26 mouse cellular contexts compared by ENCODE assay signal in the genomic region with DNA sequence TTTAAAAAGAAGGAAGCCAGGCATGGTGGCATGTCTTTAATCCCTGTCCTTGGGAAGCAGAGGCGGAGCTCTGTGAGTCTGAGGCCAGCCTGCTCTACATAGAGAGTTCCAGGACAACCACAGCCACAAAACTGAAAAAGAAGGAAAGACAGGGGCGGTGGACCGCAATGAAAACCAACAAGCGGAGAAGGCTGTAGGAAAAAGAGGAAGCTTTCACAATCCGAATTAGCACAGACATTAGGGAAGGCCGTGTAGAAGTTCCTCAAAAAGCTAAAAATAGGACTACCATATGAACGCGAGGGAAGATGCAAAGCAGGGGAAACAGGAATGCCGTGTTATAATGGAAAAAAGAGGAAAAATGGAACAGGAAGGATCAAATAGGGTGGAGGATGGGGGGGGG. TPM values are rescaled to one million over a fixed set of nuclear protein-coding genes. Genes with fewer than 3 reads are reported as not detected.
"Had no signal": no experiment of that assay in that cellular context is flagged by ENCODE, and none has a peak within 500 bp of the region (broad histone marks: within the 10 kb centered on the region; RNA-seq: fewer than 3 reads in every experiment).

No protein-coding gene starts in this region.

- H3K4me3 ChIP-seq: kidney, embryonic 15.5 days; limb, embryonic 10.5 days; limb, embryonic 13.5 days; liver, embryonic 12.5 days; liver, embryonic 15.5 days; lung, embryonic 15.5 days; midbrain, embryonic 12.5 days; midbrain, embryonic 15.5 days; myocyte; neural tube, embryonic 13.5 days; stomach, embryonic 15.5 days had no signal

- H3K36me3 ChIP-seq: kidney, embryonic 15.5 days; limb, embryonic 10.5 days; limb, embryonic 13.5 days; liver, embryonic 12.5 days; liver, embryonic 15.5 days; lung, embryonic 15.5 days; midbrain, embryonic 12.5 days; midbrain, embryonic 15.5 days; neural tube, embryonic 13.5 days; stomach, embryonic 15.5 days had no signal

- ATAC-seq: liver, embryonic 12.5 days; midbrain, embryonic 15.5 days had no signal

- DNase-seq: kidney, adult 11 months; kidney, adult 8-10 months; kidney, postnatal 10 days; kidney, postnatal 36 days; liver; lung, adult 18-20 months; lung, postnatal 10 days; right cerebral cortex, adult 18-20 months; right cerebral cortex, postnatal 14 days; right cerebral cortex, postnatal 4 days; thymus, postnatal 25 days had no signal

- H3K4me1 ChIP-seq: kidney, embryonic 15.5 days; limb, embryonic 13.5 days; liver, embryonic 12.5 days; liver, embryonic 15.5 days; lung, embryonic 15.5 days; midbrain, embryonic 12.5 days; midbrain, embryonic 15.5 days; neural tube, embryonic 13.5 days; stomach, embryonic 15.5 days had no signal

- H3K9ac ChIP-seq: kidney, embryonic 15.5 days; limb, embryonic 13.5 days; liver, embryonic 12.5 days; liver, embryonic 15.5 days; lung, embryonic 15.5 days; midbrain, embryonic 12.5 days; midbrain, embryonic 15.5 days; neural tube, embryonic 13.5 days; stomach, embryonic 15.5 days had no signal

- H3K27ac ChIP-seq: kidney, embryonic 15.5 days; limb, embryonic 10.5 days; limb, embryonic 13.5 days; liver, embryonic 12.5 days; liver, embryonic 15.5 days; lung, embryonic 15.5 days; macrophage; midbrain, embryonic 12.5 days; midbrain, embryonic 15.5 days; neural tube, embryonic 13.5 days; stomach, embryonic 15.5 days had no signal

- H3K27me3 ChIP-seq: midbrain, embryonic 15.5 days; stomach, embryonic 15.5 days had no signal

- H3K9me3 ChIP-seq: kidney, embryonic 15.5 days; limb, embryonic 10.5 days; limb, embryonic 13.5 days; liver, embryonic 12.5 days; liver, embryonic 15.5 days; lung, embryonic 15.5 days; midbrain, embryonic 12.5 days; midbrain, embryonic 15.5 days; neural tube, embryonic 13.5 days; stomach, embryonic 15.5 days had no signal

RNA-seq across cellular contexts. Expression of a gene that starts 4.8 kb away (rescaled TPM):
- polyA plus RNA-seq: macrophage had no signal

RNA-seq across cellular contexts. Expression of a gene that starts 24.6 kb away (rescaled TPM):
- total RNA-seq: layer of hippocampus, postnatal 10 days; left cerebral cortex, postnatal 14 days had no signal
- polyA plus RNA-seq: limb, embryonic 10.5 days; limb, embryonic 13.5 days; liver, embryonic 12.5 days; liver, embryonic 15.5 days; lung, embryonic 15.5 days; macrophage; midbrain, embryonic 12.5 days; stomach, embryonic 15.5 days; thymus, postnatal 0 days had no signal
